Mouse (Mus musculus) thymus, adult 2 months (tissue): ENCODE results near the gene Theg. TPM values are rescaled to one million over a fixed set of nuclear protein-coding genes. Genes with fewer than 3 reads are reported as not detected.
A peak's percentile ranks its signal among the peaks of the same experiment; 100 is the strongest.

Experiments
- DNase-seq: peaks from one replicate; pipeline ENCODE4 v3.0.0; 2021
- H3K27ac ChIP-seq: fragments of 200-500 bp; 2 replicates; pipeline ENCODE4 v1.5.1; 2012; ENCODE audit warnings: low read length, control low read depth; ENCODE audit not compliant: control insufficient read depth, insufficient read depth
- H3K27me3 ChIP-seq: fragments of 200-500 bp; 2 replicates; pipeline ENCODE4 v1.6.1; 2012; ENCODE audit warnings: mild to moderate bottlenecking, low read length, moderate library complexity, mixed read lengths; ENCODE audit not compliant: control insufficient read depth, insufficient read depth
- H3K36me3 ChIP-seq: fragments of 200-500 bp; 2 replicates; pipeline ENCODE4 v1.6.1; 2012; ENCODE audit warnings: mild to moderate bottlenecking, low read length, moderate library complexity; ENCODE audit not compliant: control insufficient read depth, insufficient read depth
- H3K4me1 ChIP-seq: fragments of 200-500 bp; replicated peaks from 2 replicates; pipeline ENCODE4 v1.6.1; 2012; ENCODE audit warnings: low read length; ENCODE audit not compliant: control insufficient read depth, insufficient read depth
- H3K4me3 ChIP-seq: fragments of 200-500 bp; 2 replicates; pipeline ENCODE4 v1.5.1; 2012; ENCODE audit warnings: mild to moderate bottlenecking, low read length, control low read depth, moderate library complexity; ENCODE audit not compliant: control insufficient read depth, insufficient read depth
- CTCF ChIP-seq: fragments of 200-500 bp; IDR thresholded peaks from 2 replicates; pipeline ENCODE4 v1.5.1; 2012; ENCODE audit warnings: mild to moderate bottlenecking, control low read depth, low read length, moderate library complexity, borderline replicate concordance; ENCODE audit not compliant: control insufficient read depth, poor library complexity, insufficient read depth; ENCODE audit errors: extremely low read depth
- POLR2A ChIP-seq: fragments of 200-500 bp; IDR thresholded peaks from 2 replicates; pipeline ENCODE4 v1.6.1; 2012; ENCODE audit warnings: mild to moderate bottlenecking, low read length, control low read depth, moderate library complexity; ENCODE audit not compliant: control insufficient read depth, poor library complexity, insufficient read depth; ENCODE audit errors: extremely low read depth
- WGBS: fragments of 180-500 bp; shearing (Covaris S2); methylation state at CpG from one replicate; pipeline ENCODE4 v1.1.7; 2018; 5-methylcytosine and 5-hydroxymethylcytosine counted together
- polyA plus RNA-seq: library from polyadenylated mRNA; depleted of rRNA; stranded (reverse); fragments of >200 nt; gene quantifications from 2 replicates; pipeline ENCODE4 v1.2.3, GENCODE M21; 2012

The Theg gene
- polyA plus RNA-seq, 1 experiment = not detected

- WGBS = 93% methylated on average over 2 of the region's 2 CpGs
- Histone ChIP-seq H3K27ac (no peak overlapping the region), H3K4me3 (no peak overlapping the region), H3K27me3 (no peaks in the 10 kb centered on the region), H3K36me3 (no peaks in the 10 kb centered on the region), H3K4me1 (no peaks in the 10 kb centered on the region)
- no peak for DNase-seq
- TF ChIP-seq POLR2A = no peak
- TF ChIP-seq CTCF = no peak
Observed at GRCm38 (mm10) chr10:79571314-79571713, 15.8 kb downstream of the Theg start.

- Histone ChIP-seq H3K27me3 (no peaks in the 10 kb centered on the region), H3K4me1 (no peaks in the 10 kb centered on the region), H3K4me3 (no peak overlapping the region), H3K36me3 (no peaks in the 10 kb centered on the region), H3K27ac (no peak overlapping the region)
- DNase-seq = no peak
- 93% methylated on average over 5 of the region's 5 CpGs for WGBS
- TF ChIP-seq POLR2A = no peak
- TF ChIP-seq CTCF = no peak
Observed at GRCm38 (mm10) chr10:79569921-79570320, 17.2 kb downstream of the Theg start.

GRCm38 (mm10) chr10:79559716-79560115 is 27.4 kb downstream of the Theg start:
- H3K27me3 ChIP-seq = no peaks in the 10 kb centered on the region
- WGBS = 88% methylated on average over 2 of the region's 2 CpGs
- no peak for TF ChIP-seq POLR2A
- no peak for TF ChIP-seq CTCF
- H3K27ac ChIP-seq = no peak overlapping the region
- DNase-seq = no peak
- no peak overlapping the region for H3K4me3 ChIP-seq
- H3K36me3 ChIP-seq = no peaks in the 10 kb centered on the region
- peaks cover 4% of the 10 kb centered on the region for H3K4me1 ChIP-seq

- DNase-seq = no peak
- H3K4me1 ChIP-seq = peaks cover 18% of the 10 kb centered on the region
- 93% methylated on average over 5 of the region's 5 CpGs for WGBS
- no peak overlapping the region for H3K4me3 ChIP-seq
- H3K27me3 ChIP-seq = no peaks in the 10 kb centered on the region
- no peak overlapping the region for H3K27ac ChIP-seq
- H3K36me3 ChIP-seq = no peaks in the 10 kb centered on the region
- no peak for TF ChIP-seq CTCF
- TF ChIP-seq POLR2A = no peak
Observed at GRCm38 (mm10) chr10:79557496-79557895, 29.6 kb downstream of the Theg start.

GRCm38 (mm10) chr10:79556951-79557350 is 30.2 kb downstream of the Theg start:
- Histone ChIP-seq H3K4me3 (no peak overlapping the region), H3K27ac (no peak overlapping the region), H3K36me3 (no peaks in the 10 kb centered on the region), H3K4me1 (peaks cover 22% of the 10 kb centered on the region), H3K27me3 (no peaks in the 10 kb centered on the region)
- 93% methylated on average over 5 of the region's 5 CpGs for WGBS
- TF ChIP-seq POLR2A (no peak), CTCF (no peak)
- no peak for DNase-seq

GRCm38 (mm10) chr10:79555238-79555724 is 31.9 kb downstream of the Theg start:
- Histone ChIP-seq H3K4me1 (peaks cover 22% of the 10 kb centered on the region), H3K27me3 (no peaks in the 10 kb centered on the region), H3K4me3 (peak overlapping the region; percentile 87), H3K27ac (no peak overlapping the region), H3K36me3 (no peaks in the 10 kb centered on the region)
- TF ChIP-seq POLR2A = no peak
- no peak for TF ChIP-seq CTCF
- DNase-seq = no peak
- 30% methylated on average over 7 of the region's 7 CpGs for WGBS
